Mouse (Mus musculus): ENCODE data around the gene Defa22. TPM values are rescaled to one million over a fixed set of nuclear protein-coding genes. Genes with fewer than 3 reads are reported as not detected.

The Defa22 gene
- not detected for polyA plus RNA-seq (2014; fragmentation: Illumina TruSeq; extraction: RNeasy Lipid Tissue Mini Kit (QIAGEN cat#74804); ENCODE audit: low read depth, low replicate concordance)

DNA sequence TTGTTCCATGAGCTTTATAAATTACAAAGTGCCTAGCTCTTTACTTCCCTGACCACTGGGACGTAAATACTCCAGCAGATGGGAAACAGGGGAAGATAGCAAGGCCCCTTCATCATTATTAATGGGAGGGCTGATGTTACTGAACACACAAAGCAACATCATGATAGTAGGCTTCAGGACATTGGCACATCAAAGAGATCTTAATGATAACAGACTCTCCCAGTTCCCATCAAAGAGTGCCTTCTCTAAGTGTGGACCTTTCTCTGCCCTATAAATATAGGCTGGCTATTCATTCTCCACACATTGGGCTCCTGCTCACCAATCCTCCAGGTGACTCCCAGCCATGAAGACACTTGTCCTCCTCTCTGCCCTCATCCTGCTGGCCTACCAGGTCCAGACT lies at the start of gene Defa22:
Gene Defa22 (plus strand): TSS at position 301 of the 400 bp plus-strand sequence.

DNA sequence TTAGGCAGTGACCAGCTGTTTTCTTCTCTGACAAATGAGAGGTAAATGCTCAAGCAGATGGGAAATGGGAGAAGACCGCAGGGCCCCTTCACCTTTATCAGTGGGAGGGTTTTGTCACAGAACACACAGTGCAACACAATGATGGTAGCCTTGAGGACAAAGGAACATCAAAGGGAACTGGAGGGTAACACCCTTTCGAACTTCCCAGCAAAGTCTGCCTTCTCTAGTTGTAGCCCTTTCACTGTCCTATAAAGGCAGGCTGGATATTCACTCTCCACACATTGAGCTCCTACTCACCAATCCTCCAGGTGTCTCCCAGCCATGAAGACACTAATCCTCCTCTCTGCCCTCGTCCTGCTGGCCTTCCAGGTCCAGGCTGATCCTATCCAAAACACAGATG lies 27.7 kb upstream of the Defa22 start, which contains the start of gene Defa30:
Gene Defa30 (plus strand): TSS at position 301 of the 400 bp plus-strand sequence.

DNA sequence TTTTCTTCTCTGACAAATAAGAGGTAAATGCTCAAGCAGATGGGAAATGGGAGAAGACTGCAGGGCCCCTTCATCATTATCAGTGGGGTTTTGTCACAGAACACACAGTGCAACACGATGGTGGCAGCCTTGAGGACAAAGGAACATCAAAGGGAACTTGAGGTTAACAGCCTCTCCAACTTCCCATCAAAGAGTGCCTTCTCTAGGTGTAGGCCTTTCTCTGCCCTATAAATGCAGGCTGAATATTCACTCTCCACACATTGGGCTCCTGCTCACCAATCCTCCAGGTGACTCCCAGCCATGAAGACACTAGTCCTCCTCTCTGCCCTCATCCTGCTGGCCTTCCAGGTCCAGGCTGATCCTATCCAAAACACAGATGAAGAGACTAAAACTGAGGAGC lies 29.2 kb downstream of the Defa22 start, which contains the start of gene Defa31:
Gene Defa31 (plus strand): TSS at position 301 of the 400 bp plus-strand sequence.

DNA sequence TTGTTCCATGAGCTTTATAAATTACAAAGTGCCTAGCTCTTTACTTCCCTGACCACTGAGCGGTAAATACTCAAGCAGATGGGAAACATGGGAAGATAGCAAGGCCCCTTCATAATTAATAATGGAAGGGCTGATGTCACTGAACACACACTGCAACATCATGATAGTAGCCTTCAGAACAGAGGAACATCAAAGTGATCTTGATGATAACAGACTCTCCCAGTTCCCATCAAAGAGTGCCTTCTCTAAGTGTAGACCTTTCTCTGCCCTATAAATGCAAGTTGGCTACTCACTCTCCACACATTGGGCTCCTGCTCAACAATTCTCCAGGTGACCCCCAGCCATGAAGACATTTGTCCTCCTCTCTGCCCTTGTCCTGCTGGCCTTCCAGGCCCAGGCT lies 39.2 kb downstream of the Defa22 start, which contains the start of gene Gm15293:
Gene Gm15293 (plus strand): TSS at position 301 of the 400 bp plus-strand sequence.

Other genes with a start within 250 kb of the Defa22 start
- gene Gm6040, start 240.2 kb upstream of the Defa22 start, polyA plus RNA-seq (2014; fragmentation: Illumina TruSeq; extraction: RNeasy Lipid Tissue Mini Kit (QIAGEN cat#74804); ENCODE audit: low read depth, low replicate concordance) = not detected
- not detected for gene AY761185, start 217.6 kb upstream of the Defa22 start, polyA plus RNA-seq (2014; fragmentation: Illumina TruSeq; extraction: RNeasy Lipid Tissue Mini Kit (QIAGEN cat#74804); ENCODE audit: low read depth, low replicate concordance)
- not detected for gene Defa21, start 136.7 kb upstream of the Defa22 start, polyA plus RNA-seq (2014; fragmentation: Illumina TruSeq; extraction: RNeasy Lipid Tissue Mini Kit (QIAGEN cat#74804); ENCODE audit: low read depth, low replicate concordance)
- not detected for gene Defa23, start 107.2 kb upstream of the Defa22 start, polyA plus RNA-seq (2014; fragmentation: Illumina TruSeq; extraction: RNeasy Lipid Tissue Mini Kit (QIAGEN cat#74804); ENCODE audit: low read depth, low replicate concordance)
- gene Defa35, start 97.2 kb upstream of the Defa22 start, polyA plus RNA-seq (2014; fragmentation: Illumina TruSeq; extraction: RNeasy Lipid Tissue Mini Kit (QIAGEN cat#74804); ENCODE audit: low read depth, low replicate concordance) = not detected
- gene Defa25, start 77.8 kb upstream of the Defa22 start, polyA plus RNA-seq (2014; fragmentation: Illumina TruSeq; extraction: RNeasy Lipid Tissue Mini Kit (QIAGEN cat#74804); ENCODE audit: low read depth, low replicate concordance) = not detected
- not detected for gene Gm14851, start 66.2 kb upstream of the Defa22 start, polyA plus RNA-seq (2014; fragmentation: Illumina TruSeq; extraction: RNeasy Lipid Tissue Mini Kit (QIAGEN cat#74804); ENCODE audit: low read depth, low replicate concordance)
- not detected for gene Defa30, start 27.6 kb upstream of the Defa22 start, polyA plus RNA-seq (2014; fragmentation: Illumina TruSeq; extraction: RNeasy Lipid Tissue Mini Kit (QIAGEN cat#74804); ENCODE audit: low read depth, low replicate concordance)
- not detected for gene Defa31, start 29.3 kb downstream of the Defa22 start, polyA plus RNA-seq (2014; fragmentation: Illumina TruSeq; extraction: RNeasy Lipid Tissue Mini Kit (QIAGEN cat#74804); ENCODE audit: low read depth, low replicate concordance)
- gene Gm15293, start 39.3 kb downstream of the Defa22 start, polyA plus RNA-seq (2014; fragmentation: Illumina TruSeq; extraction: RNeasy Lipid Tissue Mini Kit (QIAGEN cat#74804); ENCODE audit: low read depth, low replicate concordance) = not detected
- gene Gm15292, start 87.5 kb downstream of the Defa22 start, polyA plus RNA-seq (2014; fragmentation: Illumina TruSeq; extraction: RNeasy Lipid Tissue Mini Kit (QIAGEN cat#74804); ENCODE audit: low read depth, low replicate concordance) = not detected
- not detected for gene Defa27, start 153.3 kb downstream of the Defa22 start, polyA plus RNA-seq (2014; fragmentation: Illumina TruSeq; extraction: RNeasy Lipid Tissue Mini Kit (QIAGEN cat#74804); ENCODE audit: low read depth, low replicate concordance)
- gene Defa29, start 164.7 kb downstream of the Defa22 start, polyA plus RNA-seq (2014; fragmentation: Illumina TruSeq; extraction: RNeasy Lipid Tissue Mini Kit (QIAGEN cat#74804); ENCODE audit: low read depth, low replicate concordance) = not detected
- gene Defa2, start 216.2 kb downstream of the Defa22 start, polyA plus RNA-seq (2014; fragmentation: Illumina TruSeq; extraction: RNeasy Lipid Tissue Mini Kit (QIAGEN cat#74804); ENCODE audit: low read depth, low replicate concordance) = not detected
- not detected for gene Defa33, start 229.5 kb downstream of the Defa22 start, polyA plus RNA-seq (2014; fragmentation: Illumina TruSeq; extraction: RNeasy Lipid Tissue Mini Kit (QIAGEN cat#74804); ENCODE audit: low read depth, low replicate concordance)

All from liver, adult 10 weeks (tissue).